Mouse (Mus musculus) cerebellum, adult 2 months (tissue): Measurements from ENCODE around the gene Srms.

Source experiments
- CTCF ChIP-seq: fragments of 200-500 bp; IDR thresholded peaks from 2 replicates; pipeline ENCODE4 v1.5.1; 2011; ENCODE audit warnings: low read depth, mild to moderate bottlenecking, control low read depth, low read length, moderate library complexity, borderline replicate concordance; ENCODE audit not compliant: insufficient read depth
- POLR2A ChIP-seq: fragments of 200-500 bp; IDR thresholded peaks from 2 replicates; pipeline ENCODE4 v1.6.1; 2011; ENCODE audit warnings: low read length, control low read depth, borderline replicate concordance; ENCODE audit not compliant: insufficient read depth

GRCm38 (mm10) chr2:181205678-181206077 lies 7.3 kb downstream of the Srms start:
- TF ChIP-seq CTCF: no peak
- no peak for TF ChIP-seq POLR2A
